17 mouse cellular contexts compared by ENCODE assay signal in genomic region chr6:39585517-39585916, GRCm38 (mm10). TPM values are rescaled to one million over a fixed set of nuclear protein-coding genes. Genes with fewer than 3 reads are reported as not detected.
"Had no signal": no experiment of that assay in that cellular context is flagged by ENCODE, and none has a peak within 500 bp of the region (broad histone marks: within the 10 kb centered on the region; RNA-seq: fewer than 3 reads in every experiment).

Gene Gm42420 (plus strand): TSS chr6:39585753.

- H3K4me2 ChIP-seq: midbrain, embryonic 11.5 days; midbrain, embryonic 15.5 days; neural tube, embryonic 12.5 days had no signal

- ATAC-seq: lung, postnatal 0 days; midbrain, embryonic 15.5 days had no signal

- H3K9ac ChIP-seq: midbrain, embryonic 15.5 days; neural tube, embryonic 12.5 days had no signal

- DNase-seq: kidney, adult 18-20 months; kidney, postnatal 10 days; kidney, postnatal 4 days; lung, adult 2 months; lung, postnatal 36 days; thymus, adult 2 months; thymus, postnatal 25 days had no signal

- H3K4me1 ChIP-seq: limb, embryonic 10.5 days; midbrain, embryonic 15.5 days; neural tube, embryonic 12.5 days had no signal

- H3K4me3 ChIP-seq: left cerebral cortex, adult 2 months; limb, embryonic 10.5 days; midbrain, embryonic 15.5 days; neural tube, embryonic 12.5 days had no signal

- H3K9me3 ChIP-seq: limb, embryonic 10.5 days; midbrain, embryonic 15.5 days; neural tube, embryonic 12.5 days had no signal

- H3K27me3 ChIP-seq: midbrain, embryonic 15.5 days; neural tube, embryonic 12.5 days had no signal

- H3K27ac ChIP-seq: left cerebral cortex, adult 2 months; limb, embryonic 10.5 days; midbrain, embryonic 15.5 days; neural tube, embryonic 12.5 days; stomach, postnatal 0 days had no signal

RNA-seq across cellular contexts. Expression of gene Gm42420, which starts in this region (rescaled TPM):
- total RNA-seq: layer of hippocampus, postnatal 25 days; monocyte, adult 5-6 weeks had no signal
- polyA plus RNA-seq: kidney, embryonic 14.5 days; lung, adult 2 months had no signal
